Mouse (Mus musculus) MEL (cell line): ENCODE results near the gene Tmem164. TPM values are rescaled to one million over a fixed set of nuclear protein-coding genes. Genes with fewer than 3 reads are reported as not detected.

Experiments
- DNase-seq: peaks from one replicate; pipeline ENCODE4 v3.0.0; 2011; ENCODE audit warnings: low read depth, low spot score
- H3K27ac ChIP-seq: 2 replicates; pipeline ENCODE4 v1.5.1; 2012; ENCODE audit warnings: low read depth, mild to moderate bottlenecking, control low read depth, low read length, moderate library complexity; ENCODE audit not compliant: control insufficient read depth
- H3K27me3 ChIP-seq, 2 experiments: fragments of 150-350 bp in 1 of 2; sonication (generic) in 1 of 2; 2 replicates each; pipeline ENCODE4 v1.6.1; 2012; ENCODE audit warnings: low read length in 2 of 2, mild to moderate bottlenecking in 2 of 2, improper control_type of control experiment in 1 of 2, moderate library complexity in 1 of 2; ENCODE audit not compliant: insufficient read depth in 2 of 2, control insufficient read depth in 1 of 2
- H3K36me3 ChIP-seq, 2 experiments: 2 replicates each; pipeline ENCODE4 v1.6.1; 2012 to 2014; ENCODE audit warnings: low read length in 2 of 2, improper control_type of control experiment in 1 of 2, inconsistent platforms in 1 of 2, mild to moderate bottlenecking in 1 of 2; ENCODE audit not compliant: insufficient read depth in 2 of 2, control insufficient read depth in 1 of 2
- H3K4me1 ChIP-seq, 2 experiments: fragments of 150-350 bp in 1 of 2; sonication (generic) in 1 of 2; 2 replicates each; pipeline ENCODE4 v1.6.1; 2012; ENCODE audit warnings: low read length in 2 of 2, improper control_type of control experiment in 1 of 2, mild to moderate bottlenecking in 1 of 2; ENCODE audit not compliant: insufficient read depth in 2 of 2, control insufficient read depth in 1 of 2
- H3K4me3 ChIP-seq, 2 experiments: fragments of 150-350 bp in 1 of 2; sonication (generic) in 1 of 2; 2 replicates each; pipeline ENCODE4 v1.5.1; 2012; ENCODE audit warnings: low read depth in 2 of 2, low read length in 2 of 2, mild to moderate bottlenecking in 2 of 2, moderate library complexity in 2 of 2, control low read depth in 1 of 2, improper control_type of control experiment in 1 of 2; ENCODE audit not compliant: control insufficient read depth in 1 of 2, insufficient read depth in 1 of 2
- H3K79me2 ChIP-seq: 2 replicates; pipeline ENCODE4 v1.6.1; 2012; ENCODE audit warnings: mild to moderate bottlenecking, low read length, moderate library complexity; ENCODE audit not compliant: control insufficient read depth, poor library complexity, insufficient read depth
- H3K9ac ChIP-seq: 2 replicates; pipeline ENCODE4 v1.6.1; 2012; ENCODE audit warnings: low read depth, mild to moderate bottlenecking, control low read depth, low read length, moderate library complexity; ENCODE audit not compliant: control insufficient read depth, poor library complexity, severe bottlenecking
- H3K9me3 ChIP-seq: fragments of 150-350 bp; sonication (generic); replicated peaks from 2 replicates; pipeline ENCODE4 v1.6.1; 2012; ENCODE audit warnings: mild to moderate bottlenecking, low read length, improper control_type of control experiment, moderate library complexity; ENCODE audit not compliant: insufficient read depth
- BHLHE40 ChIP-seq: IDR thresholded peaks from 2 replicates; pipeline ENCODE4 v1.6.1; 2012; ENCODE audit warnings: low read depth, mild to moderate bottlenecking, inconsistent platforms, low read length, improper control_type of control experiment, borderline replicate concordance
- CHD2 ChIP-seq: IDR thresholded peaks from 2 replicates; pipeline ENCODE4 v1.6.1; 2011; ENCODE audit warnings: low read length, improper control_type of control experiment
- CTCF ChIP-seq, 3 experiments: IDR thresholded peaks in 2 of 3; conservative IDR thresholded peaks in 1 of 3; 2 replicates each; pipeline ENCODE4 v1.5.1; 2011 to 2012; ENCODE audit warnings: low read length in 3 of 3, low read depth in 2 of 3, mild to moderate bottlenecking in 2 of 3, improper control_type of control experiment in 1 of 3, inconsistent platforms in 1 of 3, mixed read lengths in 1 of 3, moderate library complexity in 1 of 3; ENCODE audit not compliant: control insufficient read depth in 1 of 3, insufficient read depth in 1 of 3, poor library complexity in 1 of 3, severe bottlenecking in 1 of 3
- ETS1 ChIP-seq: IDR thresholded peaks from 2 replicates; pipeline ENCODE4 v1.6.1; 2012; ENCODE audit warnings: low read depth, mild to moderate bottlenecking, inconsistent platforms, low read length, improper control_type of control experiment, moderate library complexity
- GABPA ChIP-seq: IDR thresholded peaks from 2 replicates; pipeline ENCODE4 v1.6.1; 2012; ENCODE audit warnings: low read depth, mild to moderate bottlenecking, inconsistent platforms, low read length, improper control_type of control experiment, moderate library complexity
- GATA1 ChIP-seq: IDR thresholded peaks from 2 replicates; pipeline ENCODE4 v1.6.1; 2011; ENCODE audit warnings: low read depth, low read length, improper control_type of control experiment
- JUND ChIP-seq: IDR thresholded peaks from 2 replicates; pipeline ENCODE4 v1.6.1; 2011; ENCODE audit warnings: low read depth, mild to moderate bottlenecking, improper control_type of control experiment, low read length
- MAFK ChIP-seq: IDR thresholded peaks from 2 replicates; pipeline ENCODE4 v1.6.1; 2011; ENCODE audit warnings: low read depth, mild to moderate bottlenecking, low read length, improper control_type of control experiment, borderline replicate concordance
- MAZ ChIP-seq: IDR thresholded peaks from 2 replicates; pipeline ENCODE4 v1.6.1; 2012; ENCODE audit warnings: low read depth, mild to moderate bottlenecking, inconsistent platforms, low read length, improper control_type of control experiment
- MEF2A ChIP-seq: IDR thresholded peaks from 2 replicates; pipeline ENCODE4 v1.6.1; 2014; ENCODE audit warnings: low read depth, mild to moderate bottlenecking, inconsistent platforms, low read length, improper control_type of control experiment; ENCODE audit not compliant: poor library complexity, insufficient replicate concordance, severe bottlenecking; ENCODE audit errors: extremely low read depth
- MXI1 ChIP-seq: IDR thresholded peaks from 2 replicates; pipeline ENCODE4 v1.6.1; 2011; ENCODE audit warnings: mild to moderate bottlenecking, low read depth, low read length, improper control_type of control experiment
- MYB ChIP-seq: IDR thresholded peaks from 2 replicates; pipeline ENCODE4 v1.6.1; 2011; ENCODE audit warnings: mild to moderate bottlenecking, low read depth, low read length, improper control_type of control experiment
- MYC ChIP-seq: IDR thresholded peaks from 2 replicates; pipeline ENCODE4 v1.6.1; 2011; ENCODE audit warnings: low read depth, mild to moderate bottlenecking, low read length, improper control_type of control experiment, moderate library complexity
- POLR2AphosphoS2 ChIP-seq: IDR thresholded peaks from 2 replicates; pipeline ENCODE4 v1.6.1; 2011; ENCODE audit warnings: low read length, improper control_type of control experiment
- POLR2AphosphoS5 ChIP-seq: IDR thresholded peaks from 2 replicates; pipeline ENCODE4 v1.6.1; 2012; ENCODE audit warnings: low read depth, borderline replicate concordance, mild to moderate bottlenecking, inconsistent platforms, low read length, moderate library complexity, mixed read lengths
- RCOR1 ChIP-seq: IDR thresholded peaks from 2 replicates; pipeline ENCODE4 v1.6.1; 2012; ENCODE audit warnings: low read depth, mild to moderate bottlenecking, inconsistent platforms, low read length, improper control_type of control experiment
- SMC3 ChIP-seq: IDR thresholded peaks from 2 replicates; pipeline ENCODE4 v1.6.1; 2011; ENCODE audit warnings: low read depth, low read length, improper control_type of control experiment
- TBP ChIP-seq: IDR thresholded peaks from 2 replicates; pipeline ENCODE4 v1.8.0; 2011; ENCODE audit warnings: low read depth, low read length, improper control_type of control experiment
- TCF12 ChIP-seq: IDR thresholded peaks from 2 replicates; pipeline ENCODE4 v1.6.1; 2014; ENCODE audit warnings: low read depth, mild to moderate bottlenecking, inconsistent platforms, low read length, improper control_type of control experiment, moderate library complexity
- USF1 ChIP-seq: IDR thresholded peaks from 2 replicates; pipeline ENCODE4 v1.6.1; 2014; ENCODE audit warnings: low read depth, mild to moderate bottlenecking, inconsistent platforms, low read length, improper control_type of control experiment, moderate library complexity
- USF2 ChIP-seq, 2 experiments: IDR thresholded peaks; 2 replicates each; pipeline ENCODE4 v1.6.1; 2011 to 2012; ENCODE audit warnings: improper control_type of control experiment in 2 of 2, low read length in 2 of 2, borderline replicate concordance in 1 of 2, inconsistent platforms in 1 of 2, low read depth in 1 of 2, mild to moderate bottlenecking in 1 of 2; ENCODE audit not compliant: insufficient read depth in 1 of 2
- ZKSCAN1 ChIP-seq: IDR thresholded peaks from 2 replicates; pipeline ENCODE4 v1.6.1; 2012; ENCODE audit warnings: low read depth, mild to moderate bottlenecking, inconsistent platforms, low read length, improper control_type of control experiment, moderate library complexity
- ZNF384 ChIP-seq: IDR thresholded peaks from 2 replicates; pipeline ENCODE4 v1.6.1; 2012; ENCODE audit warnings: low read depth, mild to moderate bottlenecking, inconsistent platforms, low read length, improper control_type of control experiment
- polyA plus RNA-seq, 2 experiments: library from polyadenylated mRNA; stranded (reverse) in 1 of 2; unstranded in 1 of 2; fragments of >175 nt in 1 of 2; fragments of >200 nt in 1 of 2; gene quantifications; 2 replicates each; pipeline versions ENCODE4 v1.2.1 to v1.2.4; 2012; ENCODE audit warnings: low replicate concordance in 2 of 2, low read depth in 1 of 2; ENCODE audit not compliant: insufficient read length in 2 of 2, insufficient read depth in 1 of 2, missing spikeins in 1 of 2
- total RNA-seq: library from RNA; depleted of rRNA; stranded (reverse); fragments of 300-350 nt; gene quantifications from 2 replicates; pipeline ENCODE4 v1.2.3, GENCODE M21; 2012

Tmem164 gene
- total and polyA plus RNA-seq, 3 experiments = 34.3 to 92.4 (median 72.8) TPM

DNA sequence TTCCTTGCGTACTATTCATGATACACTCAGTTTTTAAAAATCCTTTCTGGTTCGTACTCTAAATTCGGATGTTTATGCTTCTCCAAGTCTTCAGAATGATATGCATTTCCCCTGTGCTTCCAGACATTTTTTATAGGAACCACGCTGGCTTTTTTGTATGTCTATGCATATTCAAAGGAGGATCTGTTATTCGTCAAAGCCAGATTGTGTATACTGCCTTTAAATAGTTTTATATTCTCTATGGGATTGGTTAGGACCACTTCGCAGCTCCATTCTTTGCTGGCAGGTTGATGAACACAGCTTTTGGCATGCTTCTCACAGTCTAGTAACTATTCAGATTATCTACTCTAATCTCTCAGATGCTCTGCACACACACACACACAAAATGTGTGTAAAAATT, 79.2 kb downstream of the Tmem164 start:
- peaks cover 3 to 7% of the 10 kb centered on the region in 2 experiments; a peak in 3 of 4 replicates for H3K4me1 ChIP-seq
- no peaks in the 10 kb centered on the region; the same call in 1 of the 2 replicates for H3K79me2 ChIP-seq
- TF ChIP-seq TCF12 (no peak), MAZ (no peak), ZNF384 (no peak), MYB (no peak), MYC (no peak), SMC3 (no peak), MEF2A (no peak), RCOR1 (no peak), BHLHE40 (no peak), POLR2AphosphoS5 (no peak), CTCF (IDR thresholded peaks at IDR 0.05 in 2 of 3, conservative IDR thresholded peaks at IDR 0.05 in 1 of 3; ENCODE audit: control insufficient read depth in 1 of 3, insufficient read depth in 1 of 3, low read depth in 2 of 3, low read length in 3 of 3, poor library complexity in 1 of 3, severe bottlenecking in 1 of 3) (no peak), CHD2 (no peak), POLR2AphosphoS2 (no peak), MAFK (no peak), USF1 (no peak)
- H3K9ac ChIP-seq = no peak overlapping the region
- H3K27ac ChIP-seq = no peak overlapping the region
- no peak for DNase-seq
- no peak overlapping the region for H3K4me3 ChIP-seq
- no peaks in the 10 kb centered on the region for H3K27me3 ChIP-seq
- H3K9me3 ChIP-seq = no peaks in the 10 kb centered on the region
- peaks cover 9 to 12% of the 10 kb centered on the region in 2 experiments for H3K36me3 ChIP-seq

DNA sequence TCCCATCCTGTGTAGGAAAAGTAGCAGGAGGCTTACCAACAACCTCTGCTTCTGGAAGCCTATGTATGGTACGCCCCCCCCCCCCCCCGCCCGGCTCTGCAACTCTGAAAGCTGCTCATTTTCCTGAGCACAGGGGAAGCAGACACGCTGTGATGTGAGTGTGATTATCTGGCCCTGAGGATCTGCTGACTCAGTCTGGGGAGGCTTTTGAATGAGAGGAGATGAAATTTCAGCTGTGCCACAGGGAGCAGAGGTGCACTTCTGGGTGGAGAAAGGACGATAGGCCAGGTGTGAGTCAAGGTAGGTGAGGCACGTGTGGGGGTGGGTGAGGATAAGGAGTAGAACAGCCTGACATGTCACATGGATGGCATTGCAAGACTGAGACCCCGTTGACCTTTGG, 82.1 kb downstream of the Tmem164 start:
- TF ChIP-seq ETS1 (peak; percentile 47), MXI1 (no peak), USF1 (no peak), TBP (no peak), TCF12 (no peak), GABPA (no peak), GATA1 (peak; percentile 57; the same call in 1 of the 2 replicates), JUND (no peak), RCOR1 (no peak), MAFK (peak; percentile 66), USF2 (IDR thresholded peaks at IDR 0.05; ENCODE audit: borderline replicate concordance in 1 of 2, insufficient read depth in 1 of 2, low read depth in 1 of 2, low read length in 2 of 2) (no peak), ZKSCAN1 (no peak)
- TF ChIP-seq, all 39 proteins: peak for 3
- Histone ChIP-seq H3K36me3 (peaks cover 9 to 15% of the 10 kb centered on the region in 2 experiments), H3K27ac (no peak overlapping the region), H3K9ac (no peak overlapping the region), H3K4me1 (peaks cover 3 to 7% of the 10 kb centered on the region in 2 experiments; a peak in 3 of 4 replicates), H3K27me3 (no peaks in the 10 kb centered on the region), H3K4me3 (no peak overlapping the region), H3K79me2 (no peaks in the 10 kb centered on the region), H3K9me3 (no peaks in the 10 kb centered on the region)
- DNase-seq = peak; percentile 47
